Mouse (Mus musculus) brain, embryonic 14.5 days (tissue): ENCODE data around the gene Ndufs2. TPM values are rescaled to one million over a fixed set of nuclear protein-coding genes. Genes with fewer than 3 reads are reported as not detected.

Experiments used
- DNase-seq: peaks from one replicate; pipeline ENCODE4 v3.0.0-alpha.2; 2011; ENCODE audit warnings: low read depth
- CTCF ChIP-seq: fragments of 200-500 bp; IDR thresholded peaks from 2 replicates; pipeline ENCODE4 v1.5.1; 2012; ENCODE audit warnings: inconsistent platforms, mild to moderate bottlenecking, moderate library complexity, borderline replicate concordance; ENCODE audit not compliant: insufficient read depth, insufficient read length; ENCODE audit errors: extremely low read depth
- POLR2A ChIP-seq: fragments of 200-500 bp; IDR thresholded peaks from 2 replicates; pipeline ENCODE4 v1.6.1; 2012; ENCODE audit warnings: mild to moderate bottlenecking, inconsistent platforms, borderline replicate concordance; ENCODE audit not compliant: poor library complexity, insufficient read depth, insufficient read length, severe bottlenecking; ENCODE audit errors: extremely low read depth
- polyA plus RNA-seq: library from polyadenylated mRNA; depleted of rRNA; stranded (reverse); fragments of >200 nt; gene quantifications from 2 replicates; pipeline ENCODE4 v1.2.3, GENCODE M21; 2012

Ndufs2 gene
- polyA plus RNA-seq, 1 experiment: 153 TPM

- TF ChIP-seq POLR2A (no peak), CTCF (no peak)
- DNase-seq: peak; percentile 13
These were observed 29.7 kb downstream of the Ndufs2 start for GRCm38 (mm10) chr1:171221281-171222193.

GRCm38 (mm10) chr1:171220871-171221270 is 30.3 kb downstream of the Ndufs2 start:
- peak; percentile 92 for DNase-seq
- TF ChIP-seq POLR2A (no peak), CTCF (peak; percentile 90)

GRCm38 (mm10) chr1:171216241-171216955 is 34.8 kb downstream of the Ndufs2 start:
- DNase-seq: no peak
- no peak for TF ChIP-seq CTCF
- no peak for TF ChIP-seq POLR2A

GRCm38 (mm10) chr1:171213801-171214496 is 37.2 kb downstream of the Ndufs2 start, which contains the start of gene Nr1i3:
TSS of gene Nr1i3 (plus strand) at chr1:171213970.
- TF ChIP-seq CTCF (no peak), POLR2A (no peak)

GRCm38 (mm10) chr1:171212854-171213253 is 38.3 kb downstream of the Ndufs2 start:
- no peak for DNase-seq
- no peak for TF ChIP-seq CTCF
- no peak for TF ChIP-seq POLR2A

More at GRCm38 (mm10) chr1:171213801-171214496, 37.2 kb downstream of the Ndufs2 start, which contains the start of gene Nr1i3:
- DNase-seq: no peak

GRCm38 (mm10) chr1:171209409-171209808 is 41.8 kb downstream of the Ndufs2 start:
- no peak for DNase-seq
- TF ChIP-seq POLR2A: no peak
- no peak for TF ChIP-seq CTCF

GRCm38 (mm10) chr1:171205704-171206493 is 45.3 kb downstream of the Ndufs2 start:
- no peak for DNase-seq
- no peak for TF ChIP-seq POLR2A
- TF ChIP-seq CTCF: no peak

- TF ChIP-seq CTCF (no peak), POLR2A (no peak)
- no peak for DNase-seq
These were observed 46.9 kb downstream of the Ndufs2 start for GRCm38 (mm10) chr1:171204249-171204644.

- no peak for TF ChIP-seq POLR2A
- no peak for DNase-seq
These were observed 47.5 kb downstream of the Ndufs2 start for GRCm38 (mm10) chr1:171203471-171204248.

GRCm38 (mm10) chr1:171200769-171201168 is 50.4 kb downstream of the Ndufs2 start:
- DNase-seq: no peak
- no peak for TF ChIP-seq POLR2A
- TF ChIP-seq CTCF: no peak

GRCm38 (mm10) chr1:171199532-171199931 is 51.7 kb downstream of the Ndufs2 start:
- no peak for DNase-seq
- TF ChIP-seq POLR2A (no peak), CTCF (no peak)
